Mouse (Mus musculus) cerebellum, adult 9-11 months (tissue): ENCODE results near the gene Zcchc17.
A peak's percentile ranks its signal among the peaks of the same experiment; 100 is the strongest.

ENCODE experiments used
- DNase-seq: peaks from one replicate; pipeline ENCODE4 v3.0.0; 2022

The Zcchc17 gene

GRCm38 (mm10) chr4:130359486-130360237 is at the start of gene Zcchc17, which contains the start of gene Snrnp40:
Gene Zcchc17 (minus strand): TSS chr4:130359943.
Gene Snrnp40 (plus strand): TSS chr4:130360132.
- peak; percentile 99 for DNase-seq

GRCm38 (mm10) chr4:130391265-130391664 is 31.5 kb upstream of the Zcchc17 start:
- DNase-seq = no peak

GRCm38 (mm10) chr4:130389927-130390326 is 30.2 kb upstream of the Zcchc17 start:
- DNase-seq = no peak

- peak; percentile 57 for DNase-seq
These were observed 29.8 kb upstream of the Zcchc17 start for GRCm38 (mm10) chr4:130389496-130389895.

- peak; percentile 85 for DNase-seq
These were observed 27.5 kb upstream of the Zcchc17 start for GRCm38 (mm10) chr4:130387256-130387655.

- DNase-seq = no peak
These were observed 20.7 kb upstream of the Zcchc17 start for GRCm38 (mm10) chr4:130380418-130380817.

- no peak for DNase-seq
These were observed 19.4 kb upstream of the Zcchc17 start for GRCm38 (mm10) chr4:130379181-130379580.

- DNase-seq = no peak
These were observed 17.8 kb upstream of the Zcchc17 start for GRCm38 (mm10) chr4:130377500-130377899.

- no peak for DNase-seq
These were observed 16.9 kb upstream of the Zcchc17 start for GRCm38 (mm10) chr4:130376675-130377074.

GRCm38 (mm10) chr4:130360238-130360590 is 471 bp upstream of the Zcchc17 start:
- no peak for DNase-seq

- peak; percentile 24 for DNase-seq
These were observed 1.8 kb downstream of the Zcchc17 start for GRCm38 (mm10) chr4:130357946-130358345.

GRCm38 (mm10) chr4:130352588-130352987 is 7.2 kb downstream of the Zcchc17 start:
- DNase-seq = no peak

- no peak for DNase-seq
These were observed 8.9 kb downstream of the Zcchc17 start for GRCm38 (mm10) chr4:130350690-130351422.

GRCm38 (mm10) chr4:130349666-130350065 is 10.1 kb downstream of the Zcchc17 start:
- no peak for DNase-seq

GRCm38 (mm10) chr4:130341691-130342090 is 18.1 kb downstream of the Zcchc17 start:
- peak; percentile 58 for DNase-seq

- no peak for DNase-seq
These were observed 23.9 kb downstream of the Zcchc17 start for GRCm38 (mm10) chr4:130335867-130336266.

GRCm38 (mm10) chr4:130327366-130327765 is 32.4 kb downstream of the Zcchc17 start:
- DNase-seq = peak; percentile 86

GRCm38 (mm10) chr4:130325446-130325845 is 34.3 kb downstream of the Zcchc17 start:
- DNase-seq = no peak

- no peak for DNase-seq
These were observed 36.1 kb downstream of the Zcchc17 start for GRCm38 (mm10) chr4:130323607-130324006.

- no peak for DNase-seq
These were observed 36.6 kb downstream of the Zcchc17 start for GRCm38 (mm10) chr4:130323165-130323564.

GRCm38 (mm10) chr4:130322567-130322966 is 37.2 kb downstream of the Zcchc17 start:
- DNase-seq = no peak

- no peak for DNase-seq
These were observed 38.1 kb downstream of the Zcchc17 start for GRCm38 (mm10) chr4:130321640-130322039.

GRCm38 (mm10) chr4:130319564-130319963 is 40.2 kb downstream of the Zcchc17 start:
- DNase-seq = no peak

GRCm38 (mm10) chr4:130318122-130318521 is 41.6 kb downstream of the Zcchc17 start:
- DNase-seq = no peak
